Mouse (Mus musculus) MEL (cell line): ENCODE data around the gene Polr1e.

Experiments used
- CTCF ChIP-seq, 3 experiments: IDR thresholded peaks in 2 of 3; conservative IDR thresholded peaks in 1 of 3; 2 replicates each; pipeline ENCODE4 v1.5.1; 2011 to 2012; ENCODE audit warnings: low read length in 3 of 3, low read depth in 2 of 3, mild to moderate bottlenecking in 2 of 3, improper control_type of control experiment in 1 of 3, inconsistent platforms in 1 of 3, mixed read lengths in 1 of 3, moderate library complexity in 1 of 3; ENCODE audit not compliant: control insufficient read depth in 1 of 3, insufficient read depth in 1 of 3, poor library complexity in 1 of 3, severe bottlenecking in 1 of 3
- MAFK ChIP-seq: IDR thresholded peaks from 2 replicates; pipeline ENCODE4 v1.6.1; 2011; ENCODE audit warnings: low read depth, mild to moderate bottlenecking, low read length, improper control_type of control experiment, borderline replicate concordance
- ZKSCAN1 ChIP-seq: IDR thresholded peaks from 2 replicates; pipeline ENCODE4 v1.6.1; 2012; ENCODE audit warnings: low read depth, mild to moderate bottlenecking, inconsistent platforms, low read length, improper control_type of control experiment, moderate library complexity

- TF ChIP-seq CTCF (IDR thresholded peaks at IDR 0.05 in 2 of 3, conservative IDR thresholded peaks at IDR 0.05 in 1 of 3; ENCODE audit: control insufficient read depth in 1 of 3, insufficient read depth in 1 of 3, low read depth in 2 of 3, low read length in 3 of 3, poor library complexity in 1 of 3, severe bottlenecking in 1 of 3) (no peak), MAFK (no peak), ZKSCAN1 (no peak)
Observed at GRCm38 (mm10) chr4:45047286-45047887, 29.0 kb downstream of the Polr1e start.
